ENCODE assay signal across 8 mouse cellular contexts in genomic region chr13:49247232-49247739, GRCm38 (mm10). TPM values are rescaled to one million over a fixed set of nuclear protein-coding genes. Genes with fewer than 3 reads are reported as not detected.
A peak's percentile ranks its signal among the peaks of the same experiment; 100 is the strongest.
DNase-seq lines count a peak whose midpoint lies in the region; ATAC-seq and TF ChIP-seq lines count a peak whose summit lies in the region.

No protein-coding gene starts in this region.

- TF ChIP-seq CTCF in gastrocnemius, adult 2 months (IDR thresholded peaks at IDR 0.05): no peak
- TF ChIP-seq CTCF in ES-Bruce4 (IDR thresholded peaks at IDR 0.05; ENCODE audit: low read depth, low read length): no peak

- 40% methylated on average over 12 of the region's 12 CpGs for WGBS in hindbrain, embryonic 15.5 days
- WGBS in liver, embryonic 16.5 days (ENCODE audit: insufficient replicate concordance): 18% methylated on average over 12 of the region's 12 CpGs

- TF ChIP-seq POLR2A in ES-Bruce4 (IDR thresholded peaks at IDR 0.05; ENCODE audit: insufficient read depth, low read length): no peak

- no peak overlapping the region for H3K27ac ChIP-seq in gastrocnemius, adult 2 months
- H3K27ac ChIP-seq in ES-Bruce4 (ENCODE audit: insufficient read depth, low read length): no peak overlapping the region
- no peak overlapping the region for H3K27ac ChIP-seq in hindbrain, embryonic 15.5 days (replicated peaks)
- H3K27ac ChIP-seq in liver, embryonic 16.5 days (ENCODE audit: low read length): no peak overlapping the region

- intact Hi-C loops in gastrocnemius, adult 2 months (cut with DNase I): no loop called here

- ATAC-seq in hindbrain, embryonic 15.5 days (ENCODE audit: low FRiP score, low read depth): no peak
- no peak for ATAC-seq in liver, embryonic 16.5 days (ENCODE audit: low read depth)

- H3K4me1 ChIP-seq in ES-Bruce4 (ENCODE audit: control insufficient read depth, insufficient read depth, low read length): peaks cover 2% of the 10 kb centered on the region
- H3K4me1 ChIP-seq in hindbrain, embryonic 15.5 days (replicated peaks): peaks cover 13% of the 10 kb centered on the region
- H3K4me1 ChIP-seq in liver, embryonic 16.5 days (ENCODE audit: control insufficient read depth, low read depth, low read length): peaks cover 18% of the 10 kb centered on the region

- no peak for TF ChIP-seq EP300 in ES-Bruce4 (IDR thresholded peaks at IDR 0.05; ENCODE audit: insufficient read depth, low read depth, low read length)

- no peak for DNase-seq in gastrocnemius, adult 2 months
- no peak for DNase-seq in gastrocnemius, adult 18-20 months (ENCODE audit: low spot score)
- no peak for DNase-seq in urinary bladder, postnatal 10 days (ENCODE audit: low spot score)
- DNase-seq in adipocyte (ENCODE audit: low spot score): no peak
- DNase-seq in right cerebral cortex, postnatal 36 days (ENCODE audit: low spot score in 2 of 2): no peak

- no peaks in the 10 kb centered on the region for H3K36me3 ChIP-seq in ES-Bruce4 (ENCODE audit: control insufficient read depth, insufficient read depth, low read length, poor library complexity, severe bottlenecking)
- no peaks in the 10 kb centered on the region for H3K36me3 ChIP-seq in hindbrain, embryonic 15.5 days
- H3K36me3 ChIP-seq in liver, embryonic 16.5 days (ENCODE audit: control insufficient read depth, insufficient read depth): no peaks in the 10 kb centered on the region

- H3K4me2 ChIP-seq in hindbrain, embryonic 15.5 days: peak overlapping the region; percentile 70
- peak overlapping the region; percentile 65 for H3K4me2 ChIP-seq in liver, embryonic 16.5 days (ENCODE audit: low read depth, low read length)

- H3K4me3 ChIP-seq in gastrocnemius, adult 2 months: peak overlapping the region; percentile 73
- H3K4me3 ChIP-seq in ES-Bruce4 (ENCODE audit: low read depth, low read length): peak overlapping the region; percentile 57
- H3K4me3 ChIP-seq in hindbrain, embryonic 15.5 days: peak overlapping the region; percentile 37
- H3K4me3 ChIP-seq in liver, embryonic 16.5 days (ENCODE audit: low read depth, low read length): peak overlapping the region; percentile 51

- no peaks in the 10 kb centered on the region for H3K27me3 ChIP-seq in ES-Bruce4 (ENCODE audit: control insufficient read depth, insufficient read depth, low read length, poor library complexity, severe bottlenecking)
- peaks cover 30% of the 10 kb centered on the region for H3K27me3 ChIP-seq in hindbrain, embryonic 15.5 days
- peaks cover 21% of the 10 kb centered on the region for H3K27me3 ChIP-seq in liver, embryonic 16.5 days (ENCODE audit: control insufficient read depth, insufficient read depth, low read depth, low read length)

- H3K9me3 ChIP-seq in ES-Bruce4 (replicated peaks; ENCODE audit: control insufficient read depth, insufficient read depth, low read length, poor library complexity, severe bottlenecking): no peaks in the 10 kb centered on the region
- no peaks in the 10 kb centered on the region for H3K9me3 ChIP-seq in hindbrain, embryonic 15.5 days
- H3K9me3 ChIP-seq in liver, embryonic 16.5 days (replicated peaks; ENCODE audit: control insufficient read depth, low read length): no peaks in the 10 kb centered on the region

- 0 out of 2 replicates have a peak overlapping the region, but pooled peaks have one; percentile 12 for H3K9ac ChIP-seq in ES-Bruce4 (ENCODE audit: low read depth, poor library complexity, severe bottlenecking)
- no peak overlapping the region for H3K9ac ChIP-seq in hindbrain, embryonic 15.5 days
- H3K9ac ChIP-seq in liver, embryonic 16.5 days (ENCODE audit: low read depth, low read length): no peak overlapping the region

RNA-seq across cellular contexts. Expression of gene Susd3, which starts 1.2 kb away (rescaled TPM):
- total RNA-seq in gastrocnemius, adult 2 months (2021): under 1 TPM in 1 of 2 experiments, not detected in 1; 0.97 TPM
- under 1 TPM in 1 of 2 experiments, not detected in 1; 0.24 TPM for total RNA-seq in gastrocnemius, adult 18-20 months (2021)
- not detected in 2 replicates for polyA plus RNA-seq in ES-Bruce4 (2011; ENCODE audit: insufficient read depth, insufficient read length, low read depth, missing spikeins)
- polyA plus RNA-seq in hindbrain, embryonic 15.5 days (2015; fragmentation: Nextera tagmentation; extraction: Ambion mirVana): 0.48 and 0.80 TPM in 2 replicates
- polyA plus RNA-seq in liver, embryonic 16.5 days (2015; fragmentation: Nextera tagmentation; extraction: Ambion mirVana): 1.1 and 2.0 TPM in 2 replicates

RNA-seq across cellular contexts. Expression of gene Card19, which starts 31.4 kb away (rescaled TPM):
- total RNA-seq in gastrocnemius, adult 2 months (2021): 100 to 1,000 TPM; 113 to 123 TPM
- total RNA-seq in gastrocnemius, adult 18-20 months (2021): 100 to 1,000 TPM; 124 to 139 TPM
- 21.6 and 22.1 TPM in 2 replicates for polyA plus RNA-seq in ES-Bruce4 (2011; ENCODE audit: insufficient read depth, insufficient read length, low read depth, missing spikeins)
- polyA plus RNA-seq in hindbrain, embryonic 15.5 days (2015; fragmentation: Nextera tagmentation; extraction: Ambion mirVana): 33.8 and 37.9 TPM in 2 replicates
- 16.4 and 18.2 TPM in 2 replicates for polyA plus RNA-seq in liver, embryonic 16.5 days (2015; fragmentation: Nextera tagmentation; extraction: Ambion mirVana)
